Mouse (Mus musculus) gastrocnemius, postnatal 4 days (tissue): ENCODE measurements at regions not wholly inside any gene's neighbourhood (a gene's known extent, or its start where the extent isn't known, plus 50 kb on each side); places are given as distances from the start of the nearest gene placed in this dataset.

Source experiments
- DNase-seq, 2 experiments: peaks; one replicate each; pipeline ENCODE4 v3.0.0; 2021 to 2022; ENCODE audit warnings: low spot score in 2 of 2, mixed read lengths in 2 of 2

GRCm38 (mm10) chr4:99491536-99492514, 164.3 kb upstream of the Foxd3 start:
- no peak for DNase-seq

GRCm38 (mm10) chr4:99503221-99503744, 152.8 kb upstream of the Foxd3 start:
- DNase-seq = no peak

GRCm38 (mm10) chr4:99511993-99512392, 144.1 kb upstream of the Foxd3 start:
- no peak for DNase-seq

GRCm38 (mm10) chr4:99516883-99517282, 139.2 kb upstream of the Foxd3 start:
- no peak for DNase-seq

GRCm38 (mm10) chr4:99527441-99527840, 128.7 kb upstream of the Foxd3 start:
- DNase-seq = no peak

- no peak for DNase-seq
Observed at GRCm38 (mm10) chr4:99544014-99544413, 112.1 kb upstream of the Foxd3 start.

- no peak for DNase-seq
Observed at GRCm38 (mm10) chr4:99545742-99546141, 110.4 kb upstream of the Foxd3 start.

- no peak for DNase-seq
Observed at GRCm38 (mm10) chr4:99557963-99558362, 98.1 kb upstream of the Foxd3 start.

- DNase-seq = no peak
Observed at GRCm38 (mm10) chr4:99560604-99561003, 95.5 kb upstream of the Foxd3 start.

GRCm38 (mm10) chr4:99561506-99561937, 94.6 kb upstream of the Foxd3 start:
- no peak for DNase-seq

- no peak for DNase-seq
Observed at GRCm38 (mm10) chr4:99565401-99565800, 90.7 kb upstream of the Foxd3 start.

GRCm38 (mm10) chr4:99572841-99573642, 83.1 kb upstream of the Foxd3 start:
- peak in 1 of 2 experiments; percentile 32 for DNase-seq

GRCm38 (mm10) chr4:99574021-99574531, 82.0 kb upstream of the Foxd3 start:
- DNase-seq = no peak

GRCm38 (mm10) chr4:99574984-99575383, 81.1 kb upstream of the Foxd3 start:
- no peak for DNase-seq

- DNase-seq = no peak
Observed at GRCm38 (mm10) chr4:99597781-99598180, 58.3 kb upstream of the Foxd3 start.

GRCm38 (mm10) chr4:99600741-99601140, 55.4 kb upstream of the Foxd3 start:
- DNase-seq = no peak

- no peak for DNase-seq
Observed at GRCm38 (mm10) chr4:99601463-99601862, 54.6 kb upstream of the Foxd3 start.
